Mouse (Mus musculus): ENCODE data around the gene Ccser1.

Ccser1 gene

GRCm38 (mm10) chr6:61300975-61301374 lies 120.9 kb downstream of the Ccser1 start:
- DNase-seq, result no peak

GRCm38 (mm10) chr6:61301631-61302030 lies 121.5 kb downstream of the Ccser1 start:
- DNase-seq, result no peak

- DNase-seq, result no peak
Observed at GRCm38 (mm10) chr6:61311324-61312091, 131.4 kb downstream of the Ccser1 start.

- DNase-seq, result peak; percentile 51
Observed at GRCm38 (mm10) chr6:61315884-61316601, 135.9 kb downstream of the Ccser1 start.

- no peak for DNase-seq
Observed at GRCm38 (mm10) chr6:61320842-61321241, 140.7 kb downstream of the Ccser1 start.

GRCm38 (mm10) chr6:61322328-61322727 lies 142.2 kb downstream of the Ccser1 start:
- DNase-seq, result no peak

GRCm38 (mm10) chr6:61326131-61326530 lies 146.0 kb downstream of the Ccser1 start:
- DNase-seq, result no peak

- no peak for DNase-seq
Observed at GRCm38 (mm10) chr6:61328981-61329380, 148.9 kb downstream of the Ccser1 start.

GRCm38 (mm10) chr6:61329593-61330540 lies 149.7 kb downstream of the Ccser1 start:
- DNase-seq, result no peak

GRCm38 (mm10) chr6:61334466-61334865 lies 154.3 kb downstream of the Ccser1 start:
- no peak for DNase-seq

GRCm38 (mm10) chr6:61347045-61347838 lies 167.1 kb downstream of the Ccser1 start:
- peak; percentile 28 to 30 for DNase-seq

GRCm38 (mm10) chr6:61363722-61364121 lies 183.6 kb downstream of the Ccser1 start:
- peak; percentile 47 to 48 for DNase-seq

- peak in 1 of 2 experiments; percentile 9 for DNase-seq
Observed at GRCm38 (mm10) chr6:61382526-61382925, 202.4 kb downstream of the Ccser1 start.

- no peak for DNase-seq
Observed at GRCm38 (mm10) chr6:61382991-61383390, 202.9 kb downstream of the Ccser1 start.

GRCm38 (mm10) chr6:61387046-61387445 lies 206.9 kb downstream of the Ccser1 start:
- no peak for DNase-seq

GRCm38 (mm10) chr6:61427490-61427889 lies 247.4 kb downstream of the Ccser1 start:
- no peak for DNase-seq

- peak; percentile 30 to 41 for DNase-seq
Observed at GRCm38 (mm10) chr6:61430881-61431725, 251.0 kb downstream of the Ccser1 start.

GRCm38 (mm10) chr6:61431726-61431984 lies 251.5 kb downstream of the Ccser1 start:
- DNase-seq, result no peak

GRCm38 (mm10) chr6:61432167-61432566 lies 252.0 kb downstream of the Ccser1 start:
- DNase-seq, result no peak

- DNase-seq, result no peak
Observed at GRCm38 (mm10) chr6:61432703-61433102, 252.6 kb downstream of the Ccser1 start.

GRCm38 (mm10) chr6:61438165-61438564 lies 258.0 kb downstream of the Ccser1 start:
- no peak for DNase-seq

All from cerebellum, adult 18-20 months (tissue).